Mouse (Mus musculus) lung, postnatal 0 days (tissue): ENCODE results near the gene Plxnb2. TPM values are rescaled to one million over a fixed set of nuclear protein-coding genes. Genes with fewer than 3 reads are reported as not detected.

Source experiments
- ATAC-seq: fragments of 200-750 bp; cut with Nextera tagmentation; 2 replicates; pipeline ENCODE4 v1.8.0; 2017; ENCODE audit warnings: moderate library complexity
- DNase-seq: peaks from one replicate; pipeline ENCODE4 v3.0.0-alpha.2; 2016; ENCODE audit warnings: low spot score
- H3K27ac ChIP-seq: fragments of 300-500 bp; sonication (generic); 2 replicates; pipeline ENCODE4 v1.5.1; 2014; ENCODE audit warnings: antibody characterized with exemption, mild to moderate bottlenecking, low read length, mixed read lengths
- H3K27me3 ChIP-seq: fragments of 300-500 bp; sonication (generic); replicated peaks from 2 replicates; pipeline ENCODE4 v1.6.1; 2014; ENCODE audit warnings: low read length, mixed read lengths; ENCODE audit not compliant: insufficient read depth
- H3K36me3 ChIP-seq: fragments of 300-500 bp; sonication (generic); 2 replicates; pipeline ENCODE4 v1.6.1; 2014; ENCODE audit warnings: low read length, mixed read lengths; ENCODE audit not compliant: insufficient read depth
- H3K4me1 ChIP-seq: fragments of 300-500 bp; sonication (generic); 2 replicates; pipeline ENCODE4 v1.6.1; 2014; ENCODE audit warnings: antibody characterized with exemption, low read depth, low read length, mixed read lengths; ENCODE audit not compliant: insufficient read depth
- H3K4me2 ChIP-seq: fragments of 300-500 bp; sonication (generic); replicated peaks from 2 replicates; pipeline ENCODE4 v1.6.1; 2014; ENCODE audit warnings: low read depth, mild to moderate bottlenecking, low read length, moderate library complexity, mixed read lengths
- H3K4me3 ChIP-seq: fragments of 300-500 bp; sonication (generic); 2 replicates; pipeline ENCODE4 v1.5.1; 2014; ENCODE audit warnings: low read depth, low read length
- H3K9ac ChIP-seq: fragments of 300-500 bp; sonication (generic); replicated peaks from 2 replicates; pipeline ENCODE4 v1.6.1; 2014; ENCODE audit warnings: low read depth, mild to moderate bottlenecking
- H3K9me3 ChIP-seq: fragments of 300-500 bp; sonication (generic); 2 replicates; pipeline ENCODE4 v1.6.1; 2016; ENCODE audit warnings: low read length, mixed read lengths
- CTCF ChIP-seq: IDR thresholded peaks from 2 replicates; pipeline ENCODE4 v1.5.1; 2016; ENCODE audit warnings: antibody characterized with exemption, mild to moderate bottlenecking
- EP300 ChIP-seq: IDR thresholded peaks from 2 replicates; pipeline ENCODE4 v1.6.1; 2016; ENCODE audit warnings: antibody characterized with exemption, mild to moderate bottlenecking, control low read depth
- WGBS: fragments of 180-500 bp; shearing (Covaris S2); extraction: QIAGEN DNeasy Blood & Tissue Kit; methylation state at CpG from one replicate; pipeline ENCODE4 v1.1.7; 2014; 5-methylcytosine and 5-hydroxymethylcytosine counted together
- polyA plus RNA-seq: library from polyadenylated mRNA; unstranded; fragments of >200 nt; fragmentation: Nextera tagmentation; extraction: Ambion mirVana; gene quantifications from 2 replicates; pipeline ENCODE4 v1.2.1, GENCODE M21; 2015

Plxnb2 gene
- polyA plus RNA-seq, 1 experiment from 2014 or later, result 73.1 TPM

- Histone ChIP-seq H3K9ac (peak within 1 kb of the TSS; percentile 50), H3K36me3 (peaks cover 4% of the 10 kb centered on the region; the same call in 1 of the 2 replicates), H3K9me3 (no peaks in the 10 kb centered on the region), H3K4me2 (peak within 1 kb of the TSS; percentile 91), H3K4me1 (peaks cover 13% of the 10 kb centered on the region), H3K4me3 (peak within 1 kb of the TSS; percentile 67), H3K27ac (no peak within 1 kb of the TSS), H3K27me3 (peaks cover 14% of the 10 kb centered on the region)
- ATAC-seq, result peak; percentile 76
- 2% methylated on average over 40 of the region's 61 CpGs for WGBS
- peak; percentile 48 for DNase-seq
- TF ChIP-seq EP300 (no peak), CTCF (no peak)
Observed at GRCm38 (mm10) chr15:89149271-89150040, 31.1 kb downstream of the Plxnb2 start, which contains the start of gene Mapk11. Mapk11 (minus strand) TSS chr15:89149628.

- DNase-seq (no peak), ATAC-seq (no peak)
- Histone ChIP-seq H3K4me3 (peak overlapping the region; percentile 67), H3K9me3 (no peaks in the 10 kb centered on the region), H3K36me3 (no peaks in the 10 kb centered on the region), H3K27ac (no peak overlapping the region), H3K27me3 (peaks cover 14% of the 10 kb centered on the region), H3K4me1 (peaks cover 13% of the 10 kb centered on the region), H3K9ac (peak overlapping the region; percentile 50), H3K4me2 (peak overlapping the region; percentile 91)
- WGBS, result 7% methylated on average over 25 of the region's 25 CpGs
- TF ChIP-seq EP300 (no peak), CTCF (no peak)
Observed at GRCm38 (mm10) chr15:89148496-89149270, 31.9 kb downstream of the Plxnb2 start.

GRCm38 (mm10) chr15:89147895-89148294 is 32.7 kb downstream of the Plxnb2 start:
- ATAC-seq, result no peak
- no peak for DNase-seq
- TF ChIP-seq CTCF (no peak), EP300 (no peak)
- no peak overlapping the region for H3K4me3 ChIP-seq
- no peaks in the 10 kb centered on the region for H3K9me3 ChIP-seq
- WGBS, result 60% methylated on average over 4 of the region's 4 CpGs
- H3K4me1 ChIP-seq, result peaks cover 13% of the 10 kb centered on the region
- H3K9ac ChIP-seq, result no peak overlapping the region
- no peak overlapping the region for H3K4me2 ChIP-seq
- peaks cover 14% of the 10 kb centered on the region for H3K27me3 ChIP-seq
- H3K27ac ChIP-seq, result no peak overlapping the region
- no peaks in the 10 kb centered on the region for H3K36me3 ChIP-seq

- ATAC-seq (no peak), DNase-seq (no peak)
- H3K4me3 ChIP-seq, result no peak overlapping the region
- H3K4me2 ChIP-seq, result no peak overlapping the region
- H3K27ac ChIP-seq, result no peak overlapping the region
- TF ChIP-seq CTCF (no peak), EP300 (no peak)
- no peak overlapping the region for H3K9ac ChIP-seq
- no peaks in the 10 kb centered on the region for H3K36me3 ChIP-seq
- peaks cover 13% of the 10 kb centered on the region for H3K4me1 ChIP-seq
- H3K9me3 ChIP-seq, result no peaks in the 10 kb centered on the region
- WGBS, result 19% methylated on average over 10 of the region's 10 CpGs
- peaks cover 14% of the 10 kb centered on the region for H3K27me3 ChIP-seq
Observed at GRCm38 (mm10) chr15:89147456-89147855, 33.1 kb downstream of the Plxnb2 start.

- H3K27ac ChIP-seq, result no peak overlapping the region
- H3K4me3 ChIP-seq, result 0 out of 2 replicates have a peak overlapping the region, but pooled peaks have one; percentile 8
- DNase-seq (no peak), ATAC-seq (no peak)
- H3K36me3 ChIP-seq, result no peaks in the 10 kb centered on the region
- no peaks in the 10 kb centered on the region for H3K9me3 ChIP-seq
- H3K27me3 ChIP-seq, result peaks cover 14% of the 10 kb centered on the region
- peak overlapping the region; percentile 42 for H3K4me2 ChIP-seq
- TF ChIP-seq EP300, result no peak
- no peak for TF ChIP-seq CTCF
- peaks cover 13% of the 10 kb centered on the region for H3K4me1 ChIP-seq
- H3K9ac ChIP-seq, result no peak overlapping the region
- WGBS, result 9% methylated on average over 15 of the region's 16 CpGs
Observed at GRCm38 (mm10) chr15:89147024-89147423, 33.6 kb downstream of the Plxnb2 start.

- Histone ChIP-seq H3K4me3 (0 out of 2 replicates have a peak overlapping the region, but pooled peaks have one; percentile 8), H3K27me3 (peaks cover 14% of the 10 kb centered on the region), H3K9me3 (no peaks in the 10 kb centered on the region), H3K9ac (no peak overlapping the region), H3K4me1 (peaks cover 14% of the 10 kb centered on the region), H3K36me3 (no peaks in the 10 kb centered on the region), H3K4me2 (peak overlapping the region; percentile 42), H3K27ac (no peak overlapping the region)
- 4% methylated on average over 26 of the region's 27 CpGs for WGBS
- ATAC-seq (peak; percentile 46), DNase-seq (peak; percentile 43)
- no peak for TF ChIP-seq EP300
- TF ChIP-seq CTCF, result no peak; the same call in 1 of the 2 replicates
Observed at GRCm38 (mm10) chr15:89146537-89146936, 34.1 kb downstream of the Plxnb2 start.
